Mouse (Mus musculus) CH12.LX (cell line): Measurements from ENCODE around the gene Gm28038. TPM values are rescaled to one million over a fixed set of nuclear protein-coding genes. Genes with fewer than 3 reads are reported as not detected.

Experiments
- DNase-seq: peaks from one replicate; pipeline ENCODE4 v3.0.0-alpha.2; 2013; ENCODE audit errors: extremely low read depth
- H3K27ac ChIP-seq: 2 replicates; pipeline ENCODE4 v1.5.1; 2012; ENCODE audit warnings: low read depth, mild to moderate bottlenecking, control low read depth, moderate library complexity; ENCODE audit not compliant: insufficient read depth
- H3K27me3 ChIP-seq: replicated peaks from 2 replicates; pipeline ENCODE3; 2012; ENCODE audit warnings: inconsistent platforms
- H3K36me3 ChIP-seq, 2 experiments: replicated peaks in 1 of 2; 2 replicates each; pipeline versions ENCODE3 to v1.6.1; 2012; ENCODE audit warnings: inconsistent platforms in 1 of 2, low read length in 1 of 2, mild to moderate bottlenecking in 1 of 2, mixed read lengths in 1 of 2, moderate library complexity in 1 of 2; ENCODE audit not compliant: control insufficient read depth in 1 of 2, insufficient read depth in 1 of 2
- H3K4me1 ChIP-seq, 2 experiments: 2 replicates each; pipeline ENCODE4 v1.6.1; 2012; ENCODE audit warnings: inconsistent platforms in 1 of 2, moderate library complexity in 1 of 2; ENCODE audit not compliant: insufficient read depth in 2 of 2, control insufficient read depth in 1 of 2
- H3K4me2 ChIP-seq: 2 replicates; pipeline ENCODE4 v1.6.1; 2012; ENCODE audit warnings: low read depth, mild to moderate bottlenecking, control low read depth; ENCODE audit not compliant: poor library complexity, insufficient read depth, severe bottlenecking
- H3K4me3 ChIP-seq, 3 experiments: fragments of 150-350 bp in 1 of 3; sonication (generic) in 1 of 3; replicated peaks in 1 of 3; 2 replicates each; pipeline versions ENCODE3 to v1.5.1; 2011 to 2012; ENCODE audit warnings: low read depth in 2 of 3, low read length in 2 of 3, mild to moderate bottlenecking in 2 of 3, moderate library complexity in 2 of 3, control low read depth in 1 of 3, improper control_type of control experiment in 1 of 3, inconsistent platforms in 1 of 3, mixed read lengths in 1 of 3; ENCODE audit not compliant: poor library complexity in 1 of 3
- H3K79me2 ChIP-seq: replicated peaks from 2 replicates; pipeline ENCODE4 v1.6.1; 2012; ENCODE audit warnings: mild to moderate bottlenecking, moderate library complexity; ENCODE audit not compliant: control insufficient read depth, poor library complexity, insufficient read depth, severe bottlenecking; ENCODE audit errors: extremely low read depth
- H3K9ac ChIP-seq: 2 replicates; pipeline ENCODE4 v1.6.1; 2012; ENCODE audit warnings: low read depth, mild to moderate bottlenecking, control low read depth, moderate library complexity; ENCODE audit not compliant: insufficient read depth
- H3K9me3 ChIP-seq: replicated peaks from 2 replicates; pipeline ENCODE3; 2012; ENCODE audit warnings: low read length, inconsistent platforms, mixed read lengths
- BHLHE40 ChIP-seq: IDR thresholded peaks from 2 replicates; pipeline ENCODE4 v1.6.1; 2011; ENCODE audit warnings: mild to moderate bottlenecking, low read depth, low read length, improper control_type of control experiment
- CTCF ChIP-seq, 2 experiments: IDR thresholded peaks in 1 of 2; conservative IDR thresholded peaks in 1 of 2; 2 replicates each; pipeline ENCODE4 v1.5.1; 2011 to 2012; ENCODE audit warnings: low read depth in 2 of 2, low read length in 2 of 2, improper control_type of control experiment in 1 of 2, inconsistent platforms in 1 of 2, mild to moderate bottlenecking in 1 of 2, moderate library complexity in 1 of 2
- EP300 ChIP-seq: IDR thresholded peaks from 2 replicates; pipeline ENCODE4 v1.6.1; 2011; ENCODE audit warnings: low read length, improper control_type of control experiment
- ETS1 ChIP-seq: conservative IDR thresholded peaks from 2 replicates; pipeline ENCODE4 v1.6.1; 2012; ENCODE audit warnings: low read depth, mild to moderate bottlenecking, inconsistent platforms, low read length, improper control_type of control experiment, moderate library complexity
- GABPA ChIP-seq: IDR thresholded peaks from 2 replicates; pipeline ENCODE4 v1.6.1; 2012; ENCODE audit warnings: low read depth, low read length, improper control_type of control experiment, inconsistent platforms; ENCODE audit not compliant: insufficient replicate concordance
- IRF4 ChIP-seq: IDR thresholded peaks from 2 replicates; pipeline ENCODE4 v1.6.1; 2014; ENCODE audit warnings: low read depth, mild to moderate bottlenecking, inconsistent platforms, low read length, improper control_type of control experiment
- JUN ChIP-seq: IDR thresholded peaks from 2 replicates; pipeline ENCODE4 v1.6.1; 2011; ENCODE audit warnings: low read depth, mild to moderate bottlenecking, low read length, improper control_type of control experiment, moderate library complexity; ENCODE audit not compliant: insufficient read depth
- MAX ChIP-seq: IDR thresholded peaks from 2 replicates; pipeline ENCODE4 v1.6.1; 2011; ENCODE audit warnings: low read length, improper control_type of control experiment
- MAZ ChIP-seq: IDR thresholded peaks from 2 replicates; pipeline ENCODE4 v1.6.1; 2012; ENCODE audit warnings: low read depth, mild to moderate bottlenecking, inconsistent platforms, low read length, improper control_type of control experiment, moderate library complexity
- MEF2A ChIP-seq: IDR thresholded peaks from 2 replicates; pipeline ENCODE4 v1.6.1; 2014; ENCODE audit warnings: low read depth, mild to moderate bottlenecking, inconsistent platforms, low read length, improper control_type of control experiment, borderline replicate concordance
- MXI1 ChIP-seq: IDR thresholded peaks from 2 replicates; pipeline ENCODE4 v1.6.1; 2011; ENCODE audit warnings: mild to moderate bottlenecking, low read depth, low read length, improper control_type of control experiment
- MYC ChIP-seq: IDR thresholded peaks from 2 replicates; pipeline ENCODE4 v1.6.1; 2011; ENCODE audit warnings: low read depth, mild to moderate bottlenecking, improper control_type of control experiment, low read length
- NELFE ChIP-seq: IDR thresholded peaks from 2 replicates; pipeline ENCODE4 v1.6.1; 2011; ENCODE audit warnings: low read depth, low read length, improper control_type of control experiment
- NRF1 ChIP-seq: IDR thresholded peaks from 2 replicates; pipeline ENCODE4 v1.6.1; 2014; ENCODE audit warnings: low read depth, mild to moderate bottlenecking, inconsistent platforms, low read length, improper control_type of control experiment, moderate library complexity
- PAX5 ChIP-seq: IDR thresholded peaks from 2 replicates; pipeline ENCODE4 v1.6.1; 2012; ENCODE audit warnings: low read length, inconsistent platforms, mixed read lengths
- POLR2A ChIP-seq: IDR thresholded peaks from 2 replicates; pipeline ENCODE4 v1.6.1; 2011; ENCODE audit warnings: low read depth, mild to moderate bottlenecking, improper control_type of control experiment, low read length
- RCOR1 ChIP-seq: conservative IDR thresholded peaks from 2 replicates; pipeline ENCODE4 v1.6.1; 2012; ENCODE audit warnings: low read depth, mild to moderate bottlenecking, inconsistent platforms, low read length, improper control_type of control experiment
- SIN3A ChIP-seq: IDR thresholded peaks from 2 replicates; pipeline ENCODE4 v1.6.1; 2012; ENCODE audit warnings: low read length, improper control_type of control experiment, inconsistent platforms
- SMC3 ChIP-seq: IDR thresholded peaks from 2 replicates; pipeline ENCODE4 v1.6.1; 2011; ENCODE audit warnings: low read depth, low read length, improper control_type of control experiment
- TBP ChIP-seq: conservative IDR thresholded peaks from 2 replicates; pipeline ENCODE4 v1.6.1; 2011; ENCODE audit warnings: low read depth, low read length, improper control_type of control experiment
- USF2 ChIP-seq: conservative IDR thresholded peaks from 2 replicates; pipeline ENCODE4 v1.6.1; 2011; ENCODE audit warnings: low read depth, low read length, improper control_type of control experiment
- ZC3H11A ChIP-seq: IDR thresholded peaks from 2 replicates; pipeline ENCODE4 v1.6.1; 2012; ENCODE audit warnings: low read depth, mild to moderate bottlenecking, inconsistent platforms, low read length, improper control_type of control experiment
- dilution Hi-C: fragments of 300-500 bp; cut with MboI; formaldehyde crosslinking; loops from 2 replicates; pipeline ENCODE4 v1.14.3; 2020; ENCODE audit warnings: low sequenced_read_pairs; ENCODE audit not compliant: extremely low pct_unique_long_range_greater_than_20kb, extremely low pct_ligation_motif_present
- in situ Hi-C: fragments of 300-500 bp; cut with MboI; formaldehyde crosslinking; loops from 3 replicates; pipeline ENCODE4 v1.14.3; 2019; ENCODE audit warnings: low sequenced_read_pairs, low pct_ligation_motif_present, low pct_unique_long_range_greater_than_20kb, mixed read lengths
- polyA plus RNA-seq: library from polyadenylated mRNA; unstranded; fragments of >175 nt; gene quantifications from 2 replicates; pipeline ENCODE4 v1.2.1, GENCODE M21; 2012; ENCODE audit warnings: low read depth; ENCODE audit not compliant: insufficient read length
- total RNA-seq, 2 experiments: library from RNA; depleted of rRNA; stranded (reverse); fragments of 300-350 nt in 1 of 2; fragments of >200 nt in 1 of 2; gene quantifications; 2 replicates each; pipeline ENCODE4 v1.2.3; 2012 to 2014

Gene Gm28038
- total and polyA plus RNA-seq, 3 experiments, result not detected

GRCm38 (mm10) chr2:30247681-30248080 is 33.2 kb upstream of the Gm28038 start:
- Histone ChIP-seq H3K79me2 (no peaks in the 10 kb centered on the region), H3K27ac (no peak overlapping the region), H3K9me3 (no peaks in the 10 kb centered on the region), H3K4me2 (no peak overlapping the region), H3K36me3 (peaks cover 12 to 59% of the 10 kb centered on the region in 2 experiments), H3K4me1 (peaks cover 22 to 47% of the 10 kb centered on the region in 2 experiments), H3K9ac (no peak overlapping the region), H3K4me3 (no peak overlapping the region), H3K27me3 (no peaks in the 10 kb centered on the region)
- no peak for TF ChIP-seq NELFE
- TF ChIP-seq USF2, result no peak
- no peak for TF ChIP-seq NRF1
- TF ChIP-seq PAX5, result no peak
- TF ChIP-seq MAZ, result no peak
- TF ChIP-seq MEF2A, result no peak
- no peak for TF ChIP-seq ZC3H11A
- no peak for TF ChIP-seq JUN
- TF ChIP-seq POLR2A, result no peak
- TF ChIP-seq RCOR1, result no peak
- TF ChIP-seq IRF4, result no peak
- DNase-seq, result no peak
- in situ Hi-C loops, result loop anchor here (10.0 kb wide), 1 partner anchor 63 kb away; no protein-coding TSS in a partner anchor
- dilution Hi-C loops, result no loop called here

GRCm38 (mm10) chr2:30249182-30249581 is 31.7 kb upstream of the Gm28038 start:
- no peaks in the 10 kb centered on the region for H3K27me3 ChIP-seq
- in situ Hi-C loops, result loop anchor here (10.0 kb wide), 1 partner anchor 64 kb away; no protein-coding TSS in a partner anchor
- DNase-seq, result no peak
- H3K4me3 ChIP-seq, result no peak overlapping the region
- H3K9me3 ChIP-seq, result no peaks in the 10 kb centered on the region
- H3K4me1 ChIP-seq, result peaks cover 22 to 51% of the 10 kb centered on the region in 2 experiments
- no peak for TF ChIP-seq MXI1
- no peak for TF ChIP-seq SMC3
- no peak for TF ChIP-seq CTCF (conservative IDR thresholded peaks at IDR 0.05 in 1 of 2, IDR thresholded peaks at IDR 0.05 in 1 of 2; ENCODE audit: low read depth in 2 of 2, low read length in 2 of 2)
- no peak for TF ChIP-seq MAX
- no peak for TF ChIP-seq ETS1
- TF ChIP-seq GABPA, result no peak
- no peak for TF ChIP-seq IRF4
- no peak for TF ChIP-seq NRF1
- no peak for TF ChIP-seq EP300
- TF ChIP-seq JUN, result no peak
- no peak for TF ChIP-seq TBP
- no peak for TF ChIP-seq ZC3H11A
- no peak for TF ChIP-seq BHLHE40
- no peak for TF ChIP-seq RCOR1
- no peak for TF ChIP-seq MYC
- no peak for TF ChIP-seq SIN3A
- TF ChIP-seq, all 38 proteins: peak for 0
- Histone ChIP-seq H3K79me2 (no peaks in the 10 kb centered on the region), H3K4me2 (no peak overlapping the region), H3K36me3 (peaks cover 5 to 53% of the 10 kb centered on the region in 2 experiments), H3K9ac (no peak overlapping the region), H3K27ac (no peak overlapping the region)
- dilution Hi-C loops, result no loop called here
